Mouse (Mus musculus) brown adipose tissue, adult 24 weeks (tissue): ENCODE data around the gene Ppfibp1. TPM values are rescaled to one million over a fixed set of nuclear protein-coding genes. Genes with fewer than 3 reads are reported as not detected.

ENCODE experiments used
- H3K27ac ChIP-seq: fragments of 200-500 bp; replicated peaks from 2 replicates; pipeline ENCODE4 v1.5.1; 2012; ENCODE audit warnings: low read depth, mild to moderate bottlenecking, low read length
- H3K4me1 ChIP-seq: fragments of 200-500 bp; 2 replicates; pipeline ENCODE4 v1.6.1; 2012; ENCODE audit warnings: low read length, mixed read lengths; ENCODE audit not compliant: control insufficient read depth, insufficient read depth, insufficient read length
- H3K4me3 ChIP-seq: fragments of 200-500 bp; 2 replicates; pipeline ENCODE4 v1.5.1; 2012; ENCODE audit warnings: low read depth, mild to moderate bottlenecking, low read length, moderate library complexity; ENCODE audit not compliant: insufficient read depth
- polyA plus RNA-seq: library from polyadenylated mRNA; stranded (reverse); fragments of >200 nt; gene quantifications from 2 replicates; pipeline ENCODE4 v1.2.4, GENCODE M21; 2012; ENCODE audit not compliant: missing spikeins, insufficient read depth, insufficient read length

Gene Ppfibp1
- polyA plus RNA-seq, 1 experiment = 25.4 TPM

DNA sequence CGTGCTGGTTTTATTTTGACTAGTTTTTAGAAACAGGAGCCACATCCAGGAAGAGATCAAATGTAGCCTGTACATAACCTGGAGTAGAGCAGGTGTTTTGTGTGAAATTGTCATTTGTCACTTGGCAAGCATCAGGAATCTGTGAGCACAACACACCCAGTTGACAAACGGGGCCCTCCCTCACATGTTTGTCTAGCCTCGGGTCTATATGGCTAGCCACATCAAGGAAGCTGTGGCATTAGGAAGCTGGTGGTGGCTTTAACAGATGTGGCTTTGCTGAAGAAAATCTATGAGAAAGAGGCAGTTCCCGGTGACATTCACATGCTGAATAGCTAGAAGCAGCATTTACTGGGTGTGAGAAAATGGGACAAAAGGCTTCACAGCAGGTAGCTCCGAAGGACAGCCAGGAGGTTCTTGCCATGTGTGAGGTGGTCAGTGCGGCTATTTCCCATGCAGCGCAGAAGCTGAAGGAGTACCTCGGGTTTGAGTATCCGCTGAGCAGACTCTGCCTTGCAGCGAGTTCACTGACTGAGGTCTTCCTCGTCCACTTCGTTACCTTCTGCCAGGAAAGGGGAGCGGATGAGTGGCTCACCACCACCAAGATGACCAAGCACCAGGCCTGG lies 144.1 kb downstream of the Ppfibp1 start, which contains the start of gene Rep15:
Gene Rep15 (plus strand): TSS at position 282 of the 623 bp plus-strand sequence.
- H3K4me1 ChIP-seq = no peaks in the 10 kb centered on the region
- H3K4me3 ChIP-seq = no peak within 1 kb of the TSS
- no peak within 1 kb of the TSS for H3K27ac ChIP-seq

DNA sequence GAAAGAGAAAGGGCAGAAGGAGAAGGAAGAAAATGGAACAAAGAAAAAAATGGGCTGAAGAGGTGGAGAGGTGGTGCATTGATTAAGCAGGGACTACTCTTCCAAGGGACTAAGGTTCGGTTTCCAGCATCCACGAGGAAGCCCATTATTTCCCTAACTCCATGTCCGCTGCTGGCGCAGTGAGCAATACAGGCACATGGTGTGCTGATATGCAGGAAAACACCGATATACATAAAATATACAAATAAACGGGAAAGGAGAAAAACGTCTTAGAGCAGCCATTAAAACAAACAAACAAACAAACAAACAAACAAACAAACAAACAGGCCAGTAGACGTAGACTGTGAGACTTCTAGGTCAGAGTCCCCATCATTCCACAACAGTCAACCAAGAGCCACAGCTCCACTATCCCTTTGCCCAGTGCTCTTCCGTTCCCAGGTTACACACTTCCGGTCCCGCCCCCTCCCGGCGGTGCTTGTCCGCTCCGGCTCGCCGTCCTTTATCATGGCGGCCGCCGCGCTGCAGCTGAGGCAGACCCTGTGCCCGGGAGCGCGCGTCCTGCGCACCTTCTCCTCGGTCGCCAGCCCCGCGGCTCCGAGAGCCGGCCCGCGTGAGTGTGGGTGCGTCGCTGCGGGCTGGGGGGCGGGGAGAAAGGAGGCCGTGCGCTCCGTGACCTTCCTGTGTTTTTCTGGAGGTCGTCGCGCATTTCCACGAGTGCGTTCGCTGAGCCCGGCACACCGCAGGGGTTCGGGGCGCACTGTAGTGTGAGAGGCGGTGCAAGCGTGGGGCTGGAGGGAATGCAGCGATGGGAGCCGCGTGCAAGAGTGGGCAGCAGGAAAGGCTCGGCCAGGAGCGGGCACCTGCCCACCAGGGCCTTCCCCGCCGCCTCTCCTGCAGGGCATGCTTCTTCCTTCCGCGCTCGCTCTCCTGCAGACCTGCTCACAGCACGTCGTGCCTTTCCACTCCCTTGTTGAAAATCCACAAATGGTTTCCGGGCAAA lies 154.3 kb downstream of the Ppfibp1 start, which contains the start of gene Mrps35:
Gene Mrps35 (plus strand): TSS at position 474 of the 1,000 bp plus-strand sequence.
- H3K27ac ChIP-seq = peak within 1 kb of the TSS; percentile 75
- peak within 1 kb of the TSS; percentile 77 for H3K4me3 ChIP-seq
- H3K4me1 ChIP-seq = peaks cover 4% of the 10 kb centered on the region; the same call in 1 of the 2 replicates

DNA sequence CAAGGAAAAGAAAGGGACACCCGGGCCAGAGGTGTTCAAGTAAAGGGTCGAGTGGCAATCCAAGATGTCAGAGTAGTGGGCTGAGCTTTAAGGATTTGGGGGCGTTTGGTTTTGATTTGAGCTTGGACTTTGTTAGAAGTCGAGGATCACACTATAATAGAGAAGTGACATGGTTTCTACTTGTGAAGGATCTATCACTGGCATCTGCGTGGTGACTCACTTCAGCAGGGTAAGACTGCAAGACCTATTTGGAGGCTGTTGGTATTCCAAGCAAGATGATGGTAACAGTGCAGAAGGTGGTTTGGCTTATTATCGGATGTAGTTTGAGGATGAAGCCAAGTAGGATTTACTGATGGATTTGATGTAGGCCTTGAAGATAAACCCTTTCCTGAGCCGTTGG lies 155.3 kb downstream of the Ppfibp1 start:
- H3K27ac ChIP-seq = no peak overlapping the region
- peaks cover 4% of the 10 kb centered on the region; the same call in 1 of the 2 replicates for H3K4me1 ChIP-seq
- H3K4me3 ChIP-seq = peak overlapping the region; percentile 77

DNA sequence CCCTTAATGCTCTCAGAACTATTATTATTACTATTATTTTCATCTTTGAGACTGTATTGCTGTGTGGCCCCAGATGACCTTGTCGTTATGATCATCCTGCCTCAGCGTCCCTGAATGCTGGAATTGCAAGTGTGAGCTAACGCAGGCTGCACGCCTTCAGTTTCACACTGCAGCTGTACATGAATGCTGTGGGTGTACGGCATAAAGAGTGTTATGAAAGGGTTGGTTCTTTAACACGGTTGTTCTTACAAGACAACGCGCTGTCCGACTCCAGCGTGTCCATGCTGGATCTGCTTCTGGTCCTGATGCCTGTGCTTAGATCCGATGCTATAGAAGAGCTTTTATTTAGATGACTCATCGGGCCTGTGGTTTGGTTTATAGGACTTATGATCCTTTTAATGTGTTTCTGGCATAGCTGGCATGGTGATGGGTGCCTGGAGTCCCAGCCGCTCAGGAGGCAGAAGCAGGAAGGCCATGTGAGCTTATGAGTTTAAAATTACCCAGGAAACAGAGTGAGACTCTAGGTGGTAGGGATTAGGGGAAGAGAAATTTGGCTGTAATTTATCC lies 161.0 kb downstream of the Ppfibp1 start:
- Histone ChIP-seq H3K4me3 (no peak overlapping the region), H3K27ac (no peak overlapping the region), H3K4me1 (no peaks in the 10 kb centered on the region)

DNA sequence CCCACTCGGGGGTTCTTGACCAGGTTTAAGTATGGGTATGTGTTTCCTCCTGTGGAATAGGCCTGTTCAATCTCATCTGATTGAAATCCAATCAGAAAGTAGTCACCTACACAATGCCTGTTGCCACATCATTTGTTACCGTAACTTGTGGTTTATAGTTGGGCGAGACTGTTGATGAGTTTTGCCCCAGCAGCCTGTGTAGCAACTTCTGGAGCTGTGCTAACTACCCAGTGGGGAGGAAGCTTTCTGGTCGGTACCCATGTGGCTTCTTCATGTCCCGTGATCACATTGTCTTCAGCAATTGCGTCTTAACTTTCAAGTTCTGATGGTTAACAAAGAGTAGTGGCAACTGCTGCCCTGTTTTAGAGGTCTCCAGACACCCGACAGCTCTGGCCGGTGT lies 163.4 kb downstream of the Ppfibp1 start:
- H3K4me3 ChIP-seq = no peak overlapping the region
- H3K27ac ChIP-seq = no peak overlapping the region
- no peaks in the 10 kb centered on the region for H3K4me1 ChIP-seq

DNA sequence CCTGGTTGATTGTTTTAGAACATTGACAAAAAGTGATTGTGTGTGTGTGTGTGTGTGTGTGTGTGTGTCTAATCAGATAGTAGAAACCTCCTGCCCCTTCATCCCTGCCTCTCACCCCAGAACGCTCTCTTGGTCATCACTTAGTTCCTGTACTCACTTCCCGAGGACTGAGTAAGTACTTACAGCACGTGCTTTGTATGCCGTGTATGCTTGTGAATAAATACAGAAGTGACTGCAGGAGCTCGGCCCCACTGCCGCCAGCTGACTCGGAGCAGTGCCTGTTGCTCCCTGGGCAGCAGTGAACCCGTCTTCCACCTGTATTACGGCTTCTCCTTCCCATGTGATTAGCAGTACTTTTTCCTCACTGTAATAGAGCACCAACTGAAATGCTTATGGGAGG lies 164.2 kb downstream of the Ppfibp1 start:
- Histone ChIP-seq H3K4me3 (no peak overlapping the region), H3K27ac (no peak overlapping the region), H3K4me1 (no peaks in the 10 kb centered on the region)

DNA sequence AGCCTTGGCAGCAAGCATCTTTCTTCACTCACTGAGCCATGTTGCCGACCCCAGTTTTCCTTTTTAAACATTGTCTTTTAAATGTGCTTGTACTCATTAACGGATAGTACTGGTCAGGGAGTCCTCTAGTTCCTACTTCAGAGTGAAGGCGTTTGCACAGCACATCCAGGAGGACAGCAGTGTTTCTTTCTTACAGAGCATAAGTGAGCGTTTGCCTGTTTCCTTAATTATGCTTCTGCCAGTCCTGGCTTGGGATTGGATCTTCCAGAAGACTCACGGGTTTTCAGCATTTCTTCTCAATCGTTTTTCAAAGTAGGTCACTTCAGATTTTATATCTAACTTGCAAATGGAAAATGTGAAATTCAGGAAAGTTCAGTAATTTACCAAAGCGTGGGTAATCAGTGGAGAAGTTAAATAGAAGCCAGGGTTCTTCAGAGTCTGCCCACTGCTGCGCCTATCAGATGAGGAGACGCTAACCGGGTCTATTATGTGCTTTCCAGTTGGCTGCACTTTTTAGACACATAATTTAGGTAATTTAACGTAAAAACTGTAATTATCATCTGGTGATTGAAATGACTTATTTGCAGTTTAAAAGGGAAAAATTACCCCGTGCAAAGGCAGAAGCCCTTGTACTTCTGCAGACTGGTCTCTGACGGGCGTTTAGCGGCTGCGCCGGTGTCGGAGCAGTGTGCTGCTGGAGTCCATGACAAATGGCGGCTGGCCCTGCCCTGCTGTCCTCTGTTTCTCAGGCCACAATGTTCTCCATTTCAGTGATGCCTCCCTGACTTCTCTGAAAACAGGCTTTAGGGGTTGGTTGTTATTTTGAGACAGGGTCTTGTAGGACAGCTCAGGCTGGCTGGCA lies 165.7 kb downstream of the Ppfibp1 start:
- Histone ChIP-seq H3K4me1 (no peaks in the 10 kb centered on the region), H3K4me3 (no peak overlapping the region), H3K27ac (no peak overlapping the region)

DNA sequence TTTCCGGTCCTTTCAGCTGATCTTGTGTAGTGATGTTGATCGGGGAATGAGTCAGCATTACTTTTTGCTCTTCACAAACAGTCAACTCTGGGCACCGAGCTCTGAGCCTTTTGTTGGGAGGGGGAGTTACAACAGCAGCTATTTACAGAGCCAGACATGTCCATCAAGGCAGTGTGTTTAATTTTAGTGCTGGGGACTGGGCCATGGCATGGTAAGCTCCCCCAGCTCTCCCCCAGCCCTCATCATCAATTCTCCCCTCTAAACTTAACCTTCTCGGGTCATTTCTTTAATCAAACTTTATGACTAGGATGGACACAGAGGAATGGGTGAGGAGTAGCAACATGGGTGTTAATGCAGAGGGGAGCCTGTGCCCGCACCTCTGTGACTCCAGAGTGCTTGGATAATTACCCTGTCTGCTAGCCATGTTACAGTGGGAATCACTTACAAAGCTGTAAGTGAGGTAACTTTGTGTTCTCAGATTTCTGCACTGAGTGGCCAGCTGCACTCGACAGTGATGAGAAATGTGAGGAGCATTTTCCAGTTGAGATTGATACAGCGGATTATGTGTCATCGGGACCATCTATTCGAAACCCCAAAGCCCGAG lies 167.2 kb downstream of the Ppfibp1 start:
- Histone ChIP-seq H3K27ac (no peak overlapping the region), H3K4me1 (no peaks in the 10 kb centered on the region)

DNA sequence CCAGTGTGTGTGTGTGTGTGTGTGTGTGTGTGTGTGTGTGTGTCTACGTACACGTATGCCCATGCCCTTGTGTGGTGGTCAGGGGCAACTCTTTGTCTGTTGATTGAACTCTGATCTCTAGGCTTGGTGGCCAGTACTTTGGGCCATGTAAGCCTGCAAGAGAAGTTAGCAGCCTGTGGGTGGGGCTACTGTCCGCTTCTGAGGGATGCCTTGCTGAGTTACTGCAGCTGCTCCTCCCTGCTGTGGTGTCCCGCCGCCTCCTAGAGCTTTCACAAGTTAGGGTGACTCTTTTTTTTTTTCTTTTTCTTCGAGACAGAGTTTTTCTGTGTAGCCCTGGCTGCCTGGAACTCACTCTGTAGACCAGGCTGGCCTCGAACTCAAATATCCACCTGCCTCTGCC lies 171.0 kb downstream of the Ppfibp1 start:
- Histone ChIP-seq H3K27ac (no peak overlapping the region), H3K4me3 (no peak overlapping the region), H3K4me1 (no peaks in the 10 kb centered on the region)

More for the DNA sequence above, 167.2 kb downstream of the Ppfibp1 start:
- H3K4me3 ChIP-seq = no peak overlapping the region

DNA sequence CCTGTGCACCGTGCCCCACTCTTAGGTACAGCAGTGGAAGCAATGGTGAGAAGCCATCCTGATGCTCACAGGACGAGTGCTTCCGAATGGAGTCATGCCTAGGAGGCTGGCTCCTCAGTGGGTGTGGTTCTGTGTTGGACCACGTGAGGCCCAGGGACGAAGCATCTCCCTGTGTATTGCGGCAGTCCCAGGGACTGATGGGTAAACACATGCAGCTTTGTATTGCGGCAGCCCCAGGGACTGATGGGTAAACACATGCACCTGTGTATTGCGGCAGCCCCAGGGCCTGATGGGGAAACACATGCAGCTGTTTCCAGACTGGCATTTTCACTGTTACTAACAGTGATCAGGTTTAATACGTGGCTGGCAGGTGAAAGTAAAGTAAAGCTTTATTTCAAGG lies 173.3 kb downstream of the Ppfibp1 start:
- no peak overlapping the region for H3K27ac ChIP-seq
- no peak overlapping the region for H3K4me3 ChIP-seq

DNA sequence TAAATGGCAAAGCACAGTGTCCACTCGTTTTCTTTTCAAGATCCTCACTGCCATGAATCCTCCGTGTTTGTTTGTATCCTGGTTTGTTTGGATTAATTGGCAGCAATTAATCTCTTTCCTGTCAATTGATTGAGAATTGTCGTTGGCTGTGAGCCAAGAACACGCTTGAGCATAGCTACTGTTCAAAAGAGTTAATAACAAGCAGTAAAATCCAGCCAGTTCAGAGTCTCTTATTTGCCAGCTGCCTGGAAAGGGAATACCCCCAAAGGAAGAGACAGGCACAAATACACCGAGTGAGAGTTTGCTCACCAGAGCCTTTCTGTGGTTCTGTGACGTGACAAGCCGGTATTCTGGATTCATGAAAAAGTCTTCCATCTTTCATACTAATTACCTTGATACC lies 173.7 kb downstream of the Ppfibp1 start:
- H3K27ac ChIP-seq = no peak overlapping the region
- H3K4me1 ChIP-seq = no peaks in the 10 kb centered on the region
- no peak overlapping the region for H3K4me3 ChIP-seq

More for the DNA sequence above, 173.3 kb downstream of the Ppfibp1 start:
- H3K4me1 ChIP-seq = no peaks in the 10 kb centered on the region

DNA sequence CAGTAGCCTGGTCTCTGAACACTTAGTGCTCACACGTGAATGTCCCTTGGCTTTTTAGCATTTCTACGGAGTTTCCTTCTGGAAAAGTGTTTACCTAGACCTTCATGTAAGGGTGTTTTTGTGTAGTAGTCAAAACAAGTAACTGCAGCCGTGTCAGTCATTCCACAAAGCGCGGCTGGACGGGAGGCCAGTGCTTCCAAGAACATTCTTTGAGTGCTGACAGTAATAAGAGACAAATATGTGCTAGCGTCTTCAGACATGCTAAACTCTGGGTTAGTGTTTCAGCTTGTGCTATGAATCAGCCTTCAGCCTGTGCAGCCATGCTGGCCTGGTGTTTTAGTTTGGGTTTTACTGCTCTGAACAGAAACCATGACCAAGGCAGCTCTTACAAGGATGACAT lies 174.4 kb downstream of the Ppfibp1 start:
- H3K27ac ChIP-seq = no peak overlapping the region
- no peak overlapping the region for H3K4me3 ChIP-seq
- no peaks in the 10 kb centered on the region for H3K4me1 ChIP-seq

DNA sequence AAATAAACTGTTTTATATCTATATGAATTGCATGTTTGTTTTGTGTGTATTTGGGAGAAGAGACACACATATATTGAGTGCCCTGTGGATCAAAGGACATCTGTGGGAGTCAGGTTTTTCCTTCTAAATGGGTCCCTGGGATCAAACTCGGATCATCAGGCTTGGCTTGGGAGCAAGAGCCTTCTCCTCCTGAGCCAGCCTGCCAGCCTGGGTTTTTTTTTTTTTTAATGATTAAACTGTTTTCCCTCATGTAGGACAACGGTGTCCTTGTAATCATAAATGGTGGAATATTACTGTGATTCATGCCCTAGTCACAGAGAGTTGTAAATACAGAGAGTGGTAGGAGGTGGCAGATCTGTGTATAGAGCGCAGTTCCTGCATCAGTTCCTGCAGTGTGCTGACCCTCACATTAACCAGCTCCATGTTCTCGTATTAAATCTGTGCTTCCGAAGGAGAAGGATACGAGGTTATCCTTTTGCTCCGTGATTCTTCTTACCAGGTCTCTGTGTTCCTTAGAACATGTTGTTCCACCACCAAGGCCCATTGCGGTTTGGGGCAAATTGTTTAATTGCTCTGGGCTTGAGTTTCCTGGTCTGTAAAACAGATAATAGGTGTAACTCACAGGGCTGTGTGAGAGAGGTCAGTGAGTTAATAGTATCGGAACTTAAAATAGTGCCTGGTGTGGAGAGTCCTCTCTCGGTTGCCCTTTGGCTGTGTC lies 176.1 kb downstream of the Ppfibp1 start:
- Histone ChIP-seq H3K4me3 (no peak overlapping the region), H3K4me1 (no peaks in the 10 kb centered on the region), H3K27ac (peak overlapping the region; percentile 52; the same call in 1 of the 2 replicates)

DNA sequence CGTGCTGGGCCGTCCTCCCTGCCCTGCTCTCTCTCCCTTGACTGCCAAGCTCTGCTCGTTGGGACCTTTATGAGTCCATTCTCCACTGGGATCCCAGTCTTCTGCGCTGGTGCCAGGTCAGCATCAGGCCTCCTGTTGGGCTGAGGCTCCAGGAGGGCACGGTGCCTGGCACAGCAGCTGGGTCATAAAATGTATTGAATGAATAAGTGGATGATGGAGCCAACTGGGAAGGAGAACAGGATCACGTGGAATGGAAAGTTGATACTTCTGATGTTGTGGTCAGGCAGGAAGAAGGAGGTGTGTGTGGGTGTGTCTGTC lies 176.6 kb downstream of the Ppfibp1 start:
- Histone ChIP-seq H3K27ac (no peak overlapping the region), H3K4me1 (no peaks in the 10 kb centered on the region), H3K4me3 (no peak overlapping the region)
